Mouse (Mus musculus) 416B (cell line): ENCODE measurements at regions not wholly inside any gene's neighbourhood (a gene's known extent, or its start where the extent isn't known, plus 50 kb on each side); places are given as distances from the start of the nearest gene placed in this dataset.

Experiments used
- DNase-seq: peaks from one replicate; pipeline ENCODE4 v3.0.0; 2011; ENCODE audit warnings: low read depth

- DNase-seq = peak; percentile 15
Observed at GRCm38 (mm10) chr9:122437464-122437863, 86.1 kb downstream of the Abhd5 start.

- DNase-seq = no peak
Observed at GRCm38 (mm10) chr9:122446387-122447105, 95.1 kb downstream of the Abhd5 start.

DNA sequence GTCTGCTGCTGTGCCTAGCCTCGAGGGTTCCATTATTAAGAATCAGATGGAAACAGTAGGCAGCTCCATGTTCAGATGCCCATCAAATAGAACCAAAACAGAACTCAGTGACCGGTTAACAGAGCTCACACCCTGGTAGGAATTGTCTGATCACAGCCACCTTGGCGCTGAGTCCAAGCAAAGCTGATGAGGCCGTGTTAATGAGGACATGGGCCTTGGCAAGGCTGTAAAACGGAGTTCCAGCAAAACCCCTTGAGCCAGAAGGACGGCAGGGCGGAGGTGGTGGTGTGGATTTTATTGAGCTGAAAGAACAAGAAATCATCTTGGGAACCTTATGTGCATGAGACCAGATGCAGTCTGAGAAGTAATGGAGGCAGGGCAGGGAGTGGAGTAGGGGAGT, 96.2 kb downstream of the Abhd5 start:
- DNase-seq = no peak

DNA sequence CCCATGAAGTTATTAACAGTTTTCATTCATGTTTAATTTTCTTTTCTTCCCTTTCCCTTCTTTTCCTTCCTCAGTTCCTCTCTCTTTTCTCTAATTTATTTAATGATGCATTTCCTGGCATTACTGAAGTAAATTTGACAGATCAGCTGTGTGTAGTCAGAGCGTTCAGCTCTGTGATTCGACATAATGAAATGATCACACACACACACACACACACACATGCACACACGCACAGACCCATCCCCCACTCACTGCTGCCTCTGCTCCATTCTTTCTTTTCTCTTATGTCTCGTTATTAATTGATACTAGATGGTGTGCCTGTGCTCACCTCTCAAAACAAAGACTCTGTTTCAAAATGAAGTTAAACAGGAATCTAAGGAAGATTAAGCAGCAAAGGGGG, 96.9 kb downstream of the Abhd5 start:
- no peak for DNase-seq

- no peak for DNase-seq
Observed at GRCm38 (mm10) chr9:122450524-122450923, 99.1 kb downstream of the Abhd5 start.

GRCm38 (mm10) chr9:122455301-122455700, 103.9 kb downstream of the Abhd5 start:
- no peak for DNase-seq

- DNase-seq = peak; percentile 5
Observed at GRCm38 (mm10) chr9:122455779-122456178, 104.4 kb downstream of the Abhd5 start.

DNA sequence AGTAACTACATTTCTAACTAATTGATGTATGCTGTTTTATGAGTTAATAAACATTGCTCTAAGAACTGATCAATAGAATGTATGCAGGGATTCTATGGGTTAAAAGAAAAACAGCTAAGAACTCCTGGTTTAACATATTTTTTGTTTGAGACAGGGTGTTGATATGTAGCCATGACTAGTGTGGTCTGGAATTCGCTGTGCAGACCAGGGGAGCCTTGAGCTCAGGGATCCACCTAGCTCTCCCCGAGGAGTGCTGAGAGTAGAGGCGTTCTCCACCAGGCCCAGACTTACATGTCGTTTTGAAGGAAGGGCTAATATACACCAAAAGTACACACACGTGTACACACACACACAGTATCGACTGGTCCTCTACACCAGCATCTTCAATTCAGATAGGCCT, 108.1 kb downstream of the Abhd5 start:
- no peak for DNase-seq

- peak; percentile 46 for DNase-seq
Observed at GRCm38 (mm10) chr9:122471539-122471938, 120.1 kb downstream of the Abhd5 start.

DNA sequence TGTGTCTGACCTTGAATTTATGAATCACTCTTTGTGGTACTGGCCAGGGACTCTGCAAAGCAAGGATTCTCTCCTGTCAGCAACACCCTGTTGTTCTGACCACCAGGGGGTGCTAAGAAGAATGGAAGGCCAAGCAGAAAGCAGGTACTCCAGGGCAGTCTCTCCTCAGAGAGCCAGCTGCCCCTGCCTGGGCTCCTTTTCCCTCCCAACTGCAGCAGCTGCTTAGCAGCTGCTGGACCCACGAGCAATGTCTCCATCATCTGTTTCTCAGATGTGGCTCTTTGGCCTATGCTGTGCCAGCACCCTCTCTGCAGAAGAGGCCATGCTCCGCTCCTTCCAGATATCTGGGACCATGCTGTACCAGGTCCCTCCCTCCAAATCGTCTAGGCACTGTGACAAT, 124.9 kb downstream of the Abhd5 start:
- peak; percentile 36 for DNase-seq

DNA sequence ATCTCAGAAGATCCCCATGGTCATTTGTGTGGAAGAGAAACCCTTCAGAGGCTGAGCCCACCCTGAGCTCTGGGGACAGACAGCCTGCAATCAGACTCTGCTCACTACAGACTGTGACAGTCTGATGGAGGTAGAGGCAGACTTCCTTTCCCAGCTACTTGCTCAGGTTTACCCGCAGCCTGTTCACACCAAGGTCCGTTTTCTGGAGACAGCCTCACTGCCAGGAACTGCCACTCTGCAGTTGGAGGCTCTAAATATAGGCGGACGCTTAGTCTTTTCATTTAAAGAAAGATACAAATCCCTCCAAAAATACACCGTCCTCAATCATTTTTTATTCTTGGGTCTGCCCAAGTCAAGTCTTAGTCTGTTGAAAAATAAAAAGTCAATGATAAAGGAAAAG, 135.6 kb downstream of the Abhd5 start:
- DNase-seq = no peak

- DNase-seq = no peak
Observed at GRCm38 (mm10) chr9:122494691-122495090, 143.3 kb downstream of the Abhd5 start.

DNA sequence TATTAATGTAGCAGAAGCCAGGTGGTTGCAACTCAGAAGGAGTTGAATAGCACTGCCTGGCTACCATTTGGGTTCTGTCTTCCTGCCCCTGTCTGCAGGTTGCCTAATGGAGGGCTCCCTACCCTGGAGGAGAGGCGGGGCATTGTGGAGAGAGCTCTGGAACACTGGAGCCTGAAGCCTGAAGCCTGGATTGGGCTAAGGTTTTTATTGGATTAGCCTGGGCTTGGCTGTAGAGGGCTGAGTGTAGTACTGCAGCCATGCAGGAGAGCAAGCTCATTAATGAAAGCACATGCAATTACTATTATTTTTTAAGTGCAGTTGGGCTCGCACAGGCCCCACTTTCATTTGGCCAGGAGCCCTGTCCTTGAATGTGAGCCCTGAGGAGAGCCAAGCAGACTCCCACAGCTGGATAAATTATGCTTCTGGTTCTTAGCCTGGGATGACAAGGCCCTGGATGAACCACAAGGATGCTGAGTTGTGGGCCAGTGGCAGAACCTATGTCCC, 145.1 kb downstream of the Abhd5 start:
- DNase-seq = no peak

GRCm38 (mm10) chr9:122501864-122502341, 150.5 kb downstream of the Abhd5 start:
- DNase-seq = no peak

- DNase-seq = no peak
Observed at GRCm38 (mm10) chr9:122521569-122521968, 170.2 kb downstream of the Abhd5 start.

DNA sequence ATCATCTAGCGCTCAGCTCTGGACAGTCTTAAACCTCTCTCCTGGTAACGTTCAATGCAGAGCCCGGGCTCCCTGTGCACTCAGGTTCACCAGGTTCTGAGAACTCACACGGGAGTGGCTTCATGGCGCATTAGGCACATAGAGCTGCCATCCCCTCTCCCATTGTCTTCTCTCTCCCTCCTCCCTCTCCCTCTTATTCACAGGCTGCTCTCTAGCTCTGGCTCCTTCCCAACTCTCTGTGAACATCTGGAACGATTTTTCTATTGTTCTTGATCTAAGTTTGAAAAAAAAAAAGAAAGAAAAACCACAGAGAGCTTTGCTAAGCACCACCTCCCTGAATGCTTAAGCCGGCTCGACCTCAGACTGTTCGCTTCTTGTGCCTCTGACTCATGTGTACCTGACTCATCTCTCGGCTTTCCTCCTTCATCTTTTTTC, 174.2 kb downstream of the Abhd5 start:
- peak; percentile 2 for DNase-seq

DNA sequence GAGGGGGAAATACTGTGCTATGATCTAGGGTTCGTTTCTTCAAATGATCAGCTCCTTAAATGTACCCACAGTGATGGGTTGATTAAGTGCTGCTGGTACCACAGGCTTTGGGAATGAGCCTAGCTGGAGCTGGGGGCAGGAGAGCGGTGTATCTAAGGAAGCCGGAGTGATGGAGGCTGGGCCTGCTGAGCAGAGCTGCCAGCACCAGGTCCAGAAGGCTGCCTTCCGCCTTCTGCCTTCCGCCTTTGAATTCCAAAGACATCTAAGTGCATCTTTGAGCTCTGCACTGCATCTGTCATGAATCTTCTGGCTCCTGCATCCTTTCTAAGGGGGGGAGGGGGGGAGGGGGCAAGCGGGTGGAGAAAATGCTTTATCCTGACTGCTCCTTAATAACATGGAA, 176.9 kb downstream of the Abhd5 start:
- DNase-seq = no peak

DNA sequence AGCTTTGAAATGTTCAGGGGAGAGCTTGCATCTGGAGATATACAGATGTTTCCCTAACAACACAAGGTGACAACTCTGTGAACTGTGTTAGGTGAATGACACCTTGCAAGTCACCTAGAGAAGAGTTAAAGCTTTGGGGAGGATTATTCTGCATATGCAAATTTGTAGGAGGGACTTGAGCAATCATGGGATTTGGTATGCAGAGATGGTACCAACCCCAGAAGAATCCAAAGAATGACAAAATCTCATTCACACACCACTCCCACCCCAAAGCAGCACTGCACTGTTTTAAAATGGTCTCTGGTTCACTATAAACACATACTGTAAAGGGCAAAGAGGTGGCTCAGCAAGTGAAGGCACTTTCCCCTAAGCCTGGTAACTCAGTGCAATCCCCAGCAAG, 178.3 kb downstream of the Abhd5 start:
- no peak for DNase-seq

DNA sequence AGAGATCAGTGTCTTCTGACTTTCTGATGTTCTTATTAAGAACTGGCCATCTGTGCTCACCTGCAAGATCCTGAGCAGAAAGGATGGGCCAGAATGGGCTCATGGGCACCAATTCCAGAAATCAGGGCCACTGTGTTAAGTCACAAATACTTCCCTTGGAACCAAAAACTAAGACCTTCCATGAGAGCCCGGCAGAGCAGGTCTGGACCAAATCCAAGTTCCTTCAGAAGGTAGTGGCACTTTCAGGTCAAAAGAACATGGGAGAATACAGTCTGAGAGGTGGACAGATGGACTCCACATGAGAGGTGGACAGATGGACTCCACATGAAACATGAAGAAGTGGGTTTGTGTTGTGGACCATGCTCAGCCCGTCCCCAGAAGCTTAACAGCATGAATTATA, 180.4 kb downstream of the Abhd5 start:
- DNase-seq = no peak

- DNase-seq = no peak
Observed at GRCm38 (mm10) chr9:122534121-122534814, 182.9 kb downstream of the Abhd5 start.

DNA sequence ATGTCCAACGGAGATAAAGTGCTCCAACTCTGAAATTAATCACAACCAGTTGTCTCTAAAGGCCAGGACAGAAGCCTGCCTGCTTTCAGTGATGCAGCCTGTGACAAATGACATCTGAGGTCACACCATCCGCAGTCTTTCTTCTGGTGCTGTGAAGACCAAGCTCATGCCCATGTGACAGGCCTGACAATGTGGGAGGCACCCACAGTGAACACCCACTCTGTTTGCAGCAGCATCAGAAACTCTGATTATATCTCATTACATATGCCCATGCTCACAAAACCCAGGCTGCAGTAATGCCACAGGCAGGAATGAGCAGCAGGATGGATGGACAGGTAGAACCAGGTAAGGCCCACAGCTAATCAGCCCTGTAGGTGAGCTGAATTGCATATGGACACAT, 183.6 kb downstream of the Abhd5 start:
- DNase-seq = no peak

GRCm38 (mm10) chr9:122540091-122540490, 188.7 kb downstream of the Abhd5 start:
- DNase-seq = no peak

DNA sequence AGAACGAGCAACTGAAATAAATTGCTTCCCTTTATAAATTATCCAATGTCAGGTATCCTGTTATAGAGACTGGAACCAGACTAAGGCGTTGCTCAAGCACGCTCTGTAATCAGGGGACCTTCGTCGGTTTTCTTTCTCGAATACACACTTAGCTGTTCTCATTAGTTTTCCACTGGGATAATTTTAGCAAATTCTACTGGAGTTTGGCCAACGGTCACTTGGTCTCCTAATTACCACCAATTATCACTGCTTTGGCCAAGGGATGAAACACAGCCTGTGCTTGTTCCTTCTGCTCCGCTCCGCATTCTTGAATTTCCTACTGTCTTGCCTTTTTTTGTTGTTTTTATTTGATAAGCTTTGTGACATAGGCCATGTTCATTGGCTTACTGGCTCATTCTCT, 191.1 kb upstream of the Topaz1 start:
- DNase-seq = no peak
